Mouse (Mus musculus) ES-Bruce4 (cell line): ENCODE results near the gene Hexim1. TPM values are rescaled to one million over a fixed set of nuclear protein-coding genes. Genes with fewer than 3 reads are reported as not detected.

ENCODE experiments used
- H3K27ac ChIP-seq: 2 replicates; pipeline ENCODE4 v1.5.1; 2012; ENCODE audit warnings: low read length, inconsistent platforms; ENCODE audit not compliant: insufficient read depth
- H3K27me3 ChIP-seq: 2 replicates; pipeline ENCODE4 v1.6.1; 2012; ENCODE audit warnings: mild to moderate bottlenecking, low read length, inconsistent platforms; ENCODE audit not compliant: control insufficient read depth, poor library complexity, insufficient read depth, severe bottlenecking
- H3K36me3 ChIP-seq: 2 replicates; pipeline ENCODE4 v1.6.1; 2012; ENCODE audit warnings: inconsistent platforms, mild to moderate bottlenecking, low read length, moderate library complexity; ENCODE audit not compliant: control insufficient read depth, poor library complexity, insufficient read depth, severe bottlenecking
- H3K4me1 ChIP-seq: one replicate; pipeline ENCODE4 v1.8.1; 2011; ENCODE audit warnings: low read length; ENCODE audit not compliant: control insufficient read depth, insufficient read depth
- H3K4me3 ChIP-seq: 2 replicates; pipeline ENCODE4 v1.5.1; 2011; ENCODE audit warnings: low read depth, mild to moderate bottlenecking, low read length
- H3K9ac ChIP-seq: 2 replicates; pipeline ENCODE4 v1.6.1; 2012; ENCODE audit warnings: low read depth, mild to moderate bottlenecking, inconsistent platforms; ENCODE audit not compliant: poor library complexity, severe bottlenecking
- H3K9me3 ChIP-seq: replicated peaks from 2 replicates; pipeline ENCODE4 v1.6.1; 2012; ENCODE audit warnings: mild to moderate bottlenecking, low read length, inconsistent platforms; ENCODE audit not compliant: control insufficient read depth, poor library complexity, insufficient read depth, severe bottlenecking
- CTCF ChIP-seq: IDR thresholded peaks from one replicate; pipeline ENCODE4 v1.8.1; 2011; ENCODE audit warnings: low read depth, low read length
- EP300 ChIP-seq: IDR thresholded peaks from 2 replicates; pipeline ENCODE4 v1.6.1; 2011; ENCODE audit warnings: low read depth, low read length; ENCODE audit not compliant: insufficient read depth
- POLR2A ChIP-seq: IDR thresholded peaks from one replicate; pipeline ENCODE4 v1.8.1; 2011; ENCODE audit warnings: low read length; ENCODE audit not compliant: insufficient read depth
- polyA plus RNA-seq: library from polyadenylated mRNA; stranded (reverse); fragments of >200 nt; gene quantifications from 2 replicates; pipeline ENCODE4 v1.2.4, GENCODE M21; 2011; ENCODE audit warnings: low read depth; ENCODE audit not compliant: missing spikeins, insufficient read depth, insufficient read length

Gene Hexim1
- polyA plus RNA-seq, 1 experiment, result 17.2 TPM

DNA sequence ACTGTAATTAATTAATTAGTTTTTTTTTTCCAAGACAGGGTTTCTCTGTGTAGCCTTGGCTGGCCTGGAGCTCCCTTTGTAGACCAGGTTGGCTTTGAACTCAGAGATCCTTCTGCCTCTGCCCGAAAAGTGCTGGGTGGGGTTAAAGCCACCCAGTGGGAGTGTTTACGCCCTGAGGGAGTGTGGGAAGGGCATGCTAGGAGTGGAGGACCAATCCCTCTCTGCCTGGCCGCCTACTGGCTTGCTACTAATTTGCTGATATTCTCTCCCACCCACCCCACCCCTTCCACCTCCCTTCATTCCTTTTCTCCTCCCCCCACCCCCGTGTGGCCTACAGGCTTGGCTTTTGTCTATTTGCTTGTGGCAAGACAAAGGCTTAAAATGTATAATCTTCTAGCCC, 9.6 kb upstream of the Hexim1 start:
- TF ChIP-seq EP300 (0 out of 2 replicates have a peak, but pooled peaks have one; percentile 21), POLR2A (no peak), CTCF (no peak)
- H3K27me3 ChIP-seq, result no peaks in the 10 kb centered on the region
- no peaks in the 10 kb centered on the region for H3K4me1 ChIP-seq

DNA sequence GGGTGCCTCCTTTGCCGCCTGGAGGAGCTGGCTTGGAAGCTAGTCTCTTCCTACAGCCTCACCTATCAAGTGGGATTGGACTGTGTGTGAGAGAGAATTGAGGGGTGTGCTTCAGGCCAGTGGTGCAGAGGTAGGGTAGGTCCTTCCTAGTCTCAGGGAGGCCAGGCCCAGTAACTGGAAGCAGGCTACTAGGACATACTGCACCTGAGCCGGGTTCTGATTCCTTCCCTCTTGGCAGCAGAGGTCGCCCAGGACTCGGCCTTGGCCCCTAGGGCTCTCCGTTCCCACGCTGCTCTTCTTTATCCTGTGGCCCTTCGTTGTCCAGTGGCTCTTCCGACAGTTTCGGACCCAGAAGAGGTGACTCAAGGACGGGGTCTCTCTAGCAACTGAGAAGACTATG, 4.7 kb upstream of the Hexim1 start:
- Histone ChIP-seq H3K9ac (peak overlapping the region; percentile 96), H3K9me3 (no peaks in the 10 kb centered on the region), H3K27ac (peak overlapping the region; percentile 93), H3K4me3 (peak overlapping the region; percentile 74), H3K27me3 (no peaks in the 10 kb centered on the region), H3K4me1 (no peaks in the 10 kb centered on the region), H3K36me3 (peaks cover 3% of the 10 kb centered on the region; the same call in 1 of the 2 replicates)
- TF ChIP-seq EP300, result no peak
- TF ChIP-seq POLR2A, result no peak
- TF ChIP-seq CTCF, result no peak

More for the DNA sequence above, 9.6 kb upstream of the Hexim1 start:
- Histone ChIP-seq H3K36me3 (0 out of 2 replicates have a peak, but pooled peaks cover 3% of the 10 kb centered on the region), H3K9me3 (no peaks in the 10 kb centered on the region), H3K4me3 (no peak overlapping the region), H3K27ac (peak overlapping the region; percentile 76), H3K9ac (no peak overlapping the region)

DNA sequence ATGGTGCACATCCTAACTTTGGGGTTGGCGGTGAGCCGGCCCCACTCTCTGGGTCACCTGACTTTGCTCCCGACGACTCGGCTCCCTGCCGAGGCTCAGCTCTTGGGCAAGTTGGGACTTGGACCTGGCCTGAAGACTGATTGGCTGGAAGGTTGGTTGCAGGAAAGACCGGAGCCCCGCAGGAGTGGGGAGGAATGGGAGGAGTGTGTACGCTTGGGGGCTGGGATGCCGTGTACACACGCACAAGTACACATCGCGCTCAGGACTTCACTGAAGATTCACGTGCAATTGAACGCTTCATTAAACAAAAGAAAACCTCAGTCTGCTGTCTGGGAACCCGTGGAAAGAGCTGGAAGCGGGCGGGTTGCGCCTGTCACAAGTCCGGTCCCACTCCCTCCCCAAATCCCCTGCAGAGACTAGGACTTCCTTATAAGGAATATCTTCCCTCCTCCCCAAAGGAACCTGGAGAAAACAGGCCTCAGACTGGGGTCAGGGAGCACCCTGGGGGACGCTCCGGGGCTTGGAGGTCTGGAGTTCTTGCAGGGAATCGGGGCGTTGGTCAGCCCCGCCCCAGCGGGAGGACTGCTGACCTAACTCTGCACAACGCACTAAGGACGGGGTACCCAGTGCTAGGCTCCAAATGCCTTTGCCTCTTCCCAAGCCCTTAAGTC, 4.0 kb upstream of the Hexim1 start:
- Histone ChIP-seq H3K9ac (peak overlapping the region; percentile 96), H3K4me3 (peak overlapping the region; percentile 74), H3K9me3 (no peaks in the 10 kb centered on the region), H3K36me3 (peaks cover 3% of the 10 kb centered on the region; the same call in 1 of the 2 replicates), H3K27me3 (no peaks in the 10 kb centered on the region), H3K4me1 (no peaks in the 10 kb centered on the region), H3K27ac (peak overlapping the region; percentile 93)
- TF ChIP-seq EP300 (peak; percentile 47), CTCF (no peak), POLR2A (peak; percentile 10)

DNA sequence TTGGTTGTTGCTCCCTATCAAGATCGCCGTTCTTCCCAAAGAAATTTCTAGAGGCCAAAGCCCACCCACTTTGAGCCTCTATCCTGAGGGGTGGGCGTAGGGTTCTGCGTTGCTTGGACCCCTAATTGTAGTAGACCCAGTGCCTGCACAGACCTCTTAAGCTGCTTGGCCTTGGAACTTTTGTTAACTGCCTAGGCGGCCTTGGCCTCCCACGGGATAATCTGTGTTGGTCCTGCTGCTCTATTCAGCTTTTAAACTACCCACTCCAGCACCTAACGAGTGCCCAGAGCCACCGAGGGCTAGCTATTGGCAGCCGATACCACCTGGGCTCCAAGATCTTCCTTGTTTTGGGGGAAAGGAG, 3.5 kb upstream of the Hexim1 start:
- Histone ChIP-seq H3K27ac (peak overlapping the region; percentile 93), H3K27me3 (no peaks in the 10 kb centered on the region), H3K36me3 (peaks cover 3% of the 10 kb centered on the region; the same call in 1 of the 2 replicates), H3K9me3 (no peaks in the 10 kb centered on the region), H3K4me3 (peak overlapping the region; percentile 74), H3K9ac (peak overlapping the region; percentile 96), H3K4me1 (no peaks in the 10 kb centered on the region)
- peak; percentile 5 for TF ChIP-seq POLR2A
- TF ChIP-seq CTCF, result no peak

DNA sequence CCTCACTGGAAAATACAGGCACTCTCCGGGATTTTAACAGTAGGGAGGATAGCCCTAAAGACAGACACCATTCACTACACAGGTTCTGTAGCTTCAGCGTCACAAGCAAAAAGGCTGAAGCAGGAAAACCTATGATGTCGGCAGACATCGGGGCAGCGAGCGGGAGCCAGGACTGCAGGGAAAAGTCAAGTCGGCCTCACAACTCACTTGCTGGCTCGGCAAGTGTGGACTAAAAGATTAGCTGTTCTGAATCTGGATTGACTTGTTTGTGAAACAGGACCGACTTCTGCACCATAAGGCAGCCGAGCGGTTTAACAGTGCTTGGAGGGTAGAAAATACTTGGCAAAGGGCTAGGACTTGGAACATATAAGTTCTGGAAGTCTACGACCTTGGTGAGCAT, 3.0 kb upstream of the Hexim1 start:
- H3K4me1 ChIP-seq, result no peaks in the 10 kb centered on the region
- peaks cover 3% of the 10 kb centered on the region; the same call in 1 of the 2 replicates for H3K36me3 ChIP-seq
- H3K27me3 ChIP-seq, result no peaks in the 10 kb centered on the region
- peak overlapping the region; percentile 74 for H3K4me3 ChIP-seq
- H3K9ac ChIP-seq, result peak overlapping the region; percentile 96
- TF ChIP-seq CTCF (no peak), EP300 (no peak), POLR2A (no peak)
- H3K27ac ChIP-seq, result peak overlapping the region; percentile 93
- no peaks in the 10 kb centered on the region for H3K9me3 ChIP-seq

DNA sequence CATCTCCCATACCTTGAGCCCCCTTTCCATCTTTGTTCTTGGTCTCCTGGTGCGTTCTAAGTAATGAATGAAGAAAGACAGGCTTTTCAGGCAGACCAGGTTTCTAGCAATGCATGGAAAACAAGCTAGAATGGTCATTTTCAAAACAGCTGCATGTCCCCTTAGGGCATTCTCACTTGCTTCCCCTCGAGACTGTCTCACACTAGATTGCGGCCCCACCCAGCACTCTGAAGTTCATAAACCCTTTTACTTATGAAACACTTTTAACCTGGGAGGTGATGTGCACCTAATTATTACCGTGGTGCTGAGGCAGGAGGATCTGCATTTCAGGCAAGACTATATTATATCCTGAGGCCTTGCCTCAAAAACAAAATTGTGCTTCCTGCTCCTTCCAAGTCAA, 2.3 kb upstream of the Hexim1 start:
- Histone ChIP-seq H3K4me3 (no peak overlapping the region), H3K4me1 (no peaks in the 10 kb centered on the region)
- TF ChIP-seq CTCF (no peak), EP300 (no peak), POLR2A (no peak)

More for the DNA sequence above, 2.3 kb upstream of the Hexim1 start:
- H3K36me3 ChIP-seq, result peaks cover 3% of the 10 kb centered on the region; the same call in 1 of the 2 replicates
- peak overlapping the region; percentile 96 for H3K9ac ChIP-seq
- no peaks in the 10 kb centered on the region for H3K27me3 ChIP-seq
- H3K9me3 ChIP-seq, result no peaks in the 10 kb centered on the region
- peak overlapping the region; percentile 73 for H3K27ac ChIP-seq
